Mouse (Mus musculus): ENCODE results near the gene Clcnkb.

Gene Clcnkb

DNA sequence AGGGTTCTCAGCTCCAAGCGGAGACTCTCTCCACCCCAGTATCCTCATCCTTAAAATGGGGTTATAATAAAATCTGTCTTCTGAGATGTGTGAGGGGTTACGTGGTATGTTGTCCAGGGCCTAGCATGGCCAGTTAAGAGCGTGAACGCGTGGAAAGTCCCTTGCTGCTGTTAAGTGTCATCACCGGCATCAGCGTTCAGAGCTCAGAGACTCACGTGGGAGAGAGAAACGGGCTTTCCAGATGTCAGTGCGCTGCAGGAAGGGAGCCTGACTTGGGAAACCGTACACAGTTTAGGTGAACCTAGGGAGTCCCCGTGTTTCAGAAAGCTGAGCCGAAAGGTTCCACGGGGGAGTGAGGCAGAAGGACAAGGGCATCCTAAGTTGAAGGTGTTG lies 29.5 kb upstream of the Clcnkb start:
- Histone ChIP-seq H3K27me3 (ENCODE audit: control insufficient read depth, insufficient read depth, low read length, poor library complexity, severe bottlenecking) (no peaks in the 10 kb centered on the region; the same call in 1 of the 2 replicates), H3K36me3 (ENCODE audit: control insufficient read depth, insufficient read depth, low read length, poor library complexity, severe bottlenecking) (no peaks in the 10 kb centered on the region; the same call in 1 of the 2 replicates)
- DNase-seq (ENCODE audit: low read depth, low spot score) = peak; percentile 41

- H3K27me3 ChIP-seq (ENCODE audit: control insufficient read depth, insufficient read depth, low read length, poor library complexity, severe bottlenecking) = no peaks in the 10 kb centered on the region; the same call in 1 of the 2 replicates
- DNase-seq (ENCODE audit: low read depth, low spot score) = peak; percentile 92
- H3K36me3 ChIP-seq (ENCODE audit: control insufficient read depth, insufficient read depth, low read length, poor library complexity, severe bottlenecking) = no peaks in the 10 kb centered on the region; the same call in 1 of the 2 replicates
These were observed 28.9 kb upstream of the Clcnkb start, which contains the start of gene Zbtb17 for GRCm38 (mm10) chr4:141444451-141445327. Zbtb17 (plus strand) TSS chr4:141444654.

- H3K36me3 ChIP-seq (ENCODE audit: control insufficient read depth, insufficient read depth, low read length, poor library complexity, severe bottlenecking) = no peaks in the 10 kb centered on the region; the same call in 1 of the 2 replicates
- no peak for DNase-seq (ENCODE audit: low read depth, low spot score)
- no peaks in the 10 kb centered on the region; the same call in 1 of the 2 replicates for H3K27me3 ChIP-seq (ENCODE audit: control insufficient read depth, insufficient read depth, low read length, poor library complexity, severe bottlenecking)
These were observed 28.0 kb upstream of the Clcnkb start for GRCm38 (mm10) chr4:141443641-141444429.

- no peak for DNase-seq (ENCODE audit: low read depth, low spot score)
These were observed 25.1 kb upstream of the Clcnkb start for GRCm38 (mm10) chr4:141440877-141441276.

GRCm38 (mm10) chr4:141439083-141439803 lies 23.4 kb upstream of the Clcnkb start:
- DNase-seq (ENCODE audit: low read depth, low spot score) = no peak
- no peaks in the 10 kb centered on the region; the same call in 1 of the 2 replicates for H3K27me3 ChIP-seq (ENCODE audit: control insufficient read depth, insufficient read depth, low read length, poor library complexity, severe bottlenecking)
- no peaks in the 10 kb centered on the region for H3K36me3 ChIP-seq (ENCODE audit: control insufficient read depth, insufficient read depth, low read length, poor library complexity, severe bottlenecking)

More at GRCm38 (mm10) chr4:141440877-141441276, 25.1 kb upstream of the Clcnkb start:
- H3K27me3 ChIP-seq (ENCODE audit: control insufficient read depth, insufficient read depth, low read length, poor library complexity, severe bottlenecking) = no peaks in the 10 kb centered on the region; the same call in 1 of the 2 replicates
- H3K36me3 ChIP-seq (ENCODE audit: control insufficient read depth, insufficient read depth, low read length, poor library complexity, severe bottlenecking) = no peaks in the 10 kb centered on the region

- Histone ChIP-seq H3K27me3 (ENCODE audit: control insufficient read depth, insufficient read depth, low read length, poor library complexity, severe bottlenecking) (no peaks in the 10 kb centered on the region), H3K36me3 (ENCODE audit: control insufficient read depth, insufficient read depth, low read length, poor library complexity, severe bottlenecking) (no peaks in the 10 kb centered on the region)
- DNase-seq (ENCODE audit: low read depth, low spot score) = no peak
These were observed 20.2 kb upstream of the Clcnkb start, which contains the start of gene Srarp for GRCm38 (mm10) chr4:141435974-141436373. Srarp (minus strand) TSS chr4:141436105.

GRCm38 (mm10) chr4:141433191-141433590 lies 17.4 kb upstream of the Clcnkb start:
- Histone ChIP-seq H3K36me3 (ENCODE audit: control insufficient read depth, insufficient read depth, low read length, poor library complexity, severe bottlenecking) (no peaks in the 10 kb centered on the region), H3K27me3 (ENCODE audit: control insufficient read depth, insufficient read depth, low read length, poor library complexity, severe bottlenecking) (no peaks in the 10 kb centered on the region)
- no peak for DNase-seq (ENCODE audit: low read depth, low spot score)

DNA sequence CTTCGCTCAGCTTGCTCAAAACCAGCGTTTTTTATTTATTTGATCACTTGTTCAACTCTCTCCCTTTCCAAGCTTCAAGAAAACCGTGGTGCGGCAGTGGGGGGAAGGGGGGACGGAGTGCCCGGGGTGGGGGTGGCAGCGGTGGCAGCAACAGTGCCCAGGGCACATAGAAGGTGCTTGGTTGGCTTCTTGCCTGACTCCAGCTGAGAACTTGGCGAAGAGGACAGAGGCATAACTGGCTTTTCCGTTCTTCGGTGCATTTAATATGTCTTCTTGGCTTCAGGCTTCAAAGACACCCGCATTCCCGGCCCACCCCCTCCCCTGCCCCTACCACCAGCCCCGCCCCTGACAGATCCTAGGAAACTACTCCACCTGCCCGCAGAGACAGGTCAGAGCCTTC lies 16.9 kb upstream of the Clcnkb start:
- Histone ChIP-seq H3K27me3 (ENCODE audit: control insufficient read depth, insufficient read depth, low read length, poor library complexity, severe bottlenecking) (no peaks in the 10 kb centered on the region), H3K36me3 (ENCODE audit: control insufficient read depth, insufficient read depth, low read length, poor library complexity, severe bottlenecking) (no peaks in the 10 kb centered on the region)
- no peak for DNase-seq (ENCODE audit: low read depth, low spot score)

DNA sequence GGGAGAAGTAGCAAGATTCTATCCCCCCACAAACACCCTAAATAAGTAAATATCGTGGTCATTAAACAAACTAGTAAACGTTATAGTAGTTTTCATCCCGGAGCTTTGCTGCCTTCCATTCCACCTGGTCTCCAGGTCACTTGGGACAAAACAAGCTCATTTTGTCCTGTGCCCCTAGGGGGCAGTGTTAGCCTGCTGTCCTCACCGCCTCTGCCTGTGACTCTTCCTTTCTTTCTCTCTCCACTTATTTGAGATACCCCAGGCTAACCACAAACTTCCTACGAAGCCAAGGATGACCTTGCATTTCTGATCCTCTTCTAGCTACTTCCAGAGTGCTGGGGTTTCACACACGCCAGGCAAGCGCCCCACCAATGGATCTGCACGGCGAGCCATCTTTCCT lies 15.2 kb upstream of the Clcnkb start:
- peak; percentile 80 for DNase-seq (ENCODE audit: low read depth, low spot score)
- Histone ChIP-seq H3K27me3 (ENCODE audit: control insufficient read depth, insufficient read depth, low read length, poor library complexity, severe bottlenecking) (no peaks in the 10 kb centered on the region), H3K36me3 (ENCODE audit: control insufficient read depth, insufficient read depth, low read length, poor library complexity, severe bottlenecking) (no peaks in the 10 kb centered on the region)

GRCm38 (mm10) chr4:141429847-141430246 lies 14.0 kb upstream of the Clcnkb start:
- H3K27me3 ChIP-seq (ENCODE audit: control insufficient read depth, insufficient read depth, low read length, poor library complexity, severe bottlenecking) = no peaks in the 10 kb centered on the region
- DNase-seq (ENCODE audit: low read depth, low spot score) = peak; percentile 33
- no peaks in the 10 kb centered on the region for H3K36me3 ChIP-seq (ENCODE audit: control insufficient read depth, insufficient read depth, low read length, poor library complexity, severe bottlenecking)

DNA sequence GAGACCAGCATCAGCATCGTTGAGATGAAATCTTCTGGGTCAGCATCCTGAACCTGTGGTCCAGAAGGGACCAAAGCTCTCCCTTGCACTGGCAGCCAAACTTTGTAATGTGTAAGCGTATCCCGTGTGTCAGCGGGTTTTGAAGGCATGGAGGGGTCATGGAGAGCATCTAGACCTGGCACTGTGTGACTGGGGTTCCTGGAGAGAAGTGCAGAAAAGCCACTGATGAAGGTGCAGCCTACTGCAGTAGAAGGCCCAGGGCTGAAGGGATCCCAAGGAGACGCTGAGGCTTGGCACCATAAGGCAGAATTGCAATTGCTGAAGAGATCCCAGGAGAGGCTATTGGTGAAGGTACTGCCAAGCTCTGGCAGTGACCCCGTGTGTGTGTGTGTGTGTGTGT lies 13.6 kb upstream of the Clcnkb start:
- Histone ChIP-seq H3K27me3 (ENCODE audit: control insufficient read depth, insufficient read depth, low read length, poor library complexity, severe bottlenecking) (no peaks in the 10 kb centered on the region), H3K36me3 (ENCODE audit: control insufficient read depth, insufficient read depth, low read length, poor library complexity, severe bottlenecking) (no peaks in the 10 kb centered on the region)
- no peak for DNase-seq (ENCODE audit: low read depth, low spot score)

DNA sequence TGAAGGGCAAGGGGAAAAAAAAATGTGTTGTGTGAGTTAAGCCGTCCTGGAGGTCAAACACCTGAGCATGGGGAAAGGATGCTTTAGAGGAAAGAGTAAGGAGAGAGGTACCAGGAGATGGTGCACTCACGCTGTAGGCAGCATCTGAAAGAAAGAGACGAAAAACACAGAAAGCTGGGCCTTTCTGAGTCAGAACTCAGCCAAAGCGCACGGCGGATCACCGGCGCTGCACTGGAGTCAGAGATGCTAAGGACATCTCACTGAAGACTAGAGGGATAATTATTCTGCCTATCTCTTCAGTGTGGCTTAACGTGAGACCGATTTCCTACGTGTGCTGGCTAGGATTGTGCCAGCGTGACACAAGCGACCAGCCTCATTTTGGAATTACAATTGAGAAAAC lies 12.1 kb upstream of the Clcnkb start:
- Histone ChIP-seq H3K36me3 (ENCODE audit: control insufficient read depth, insufficient read depth, low read length, poor library complexity, severe bottlenecking) (no peaks in the 10 kb centered on the region), H3K27me3 (ENCODE audit: control insufficient read depth, insufficient read depth, low read length, poor library complexity, severe bottlenecking) (no peaks in the 10 kb centered on the region)
- no peak for DNase-seq (ENCODE audit: low read depth, low spot score)

GRCm38 (mm10) chr4:141426796-141427745 lies 11.3 kb upstream of the Clcnkb start:
- no peaks in the 10 kb centered on the region for H3K27me3 ChIP-seq (ENCODE audit: control insufficient read depth, insufficient read depth, low read length, poor library complexity, severe bottlenecking)
- no peaks in the 10 kb centered on the region for H3K36me3 ChIP-seq (ENCODE audit: control insufficient read depth, insufficient read depth, low read length, poor library complexity, severe bottlenecking)
- DNase-seq (ENCODE audit: low read depth, low spot score) = no peak

Measured in splenic B cell, adult 2 months (primary cell).